Mouse (Mus musculus): ENCODE data around the gene Gm10295. TPM values are rescaled to one million over a fixed set of nuclear protein-coding genes. Genes with fewer than 3 reads are reported as not detected.

Gene Gm10295
- polyA plus RNA-seq, 1 experiment from 2014 or later = not detected

DNA sequence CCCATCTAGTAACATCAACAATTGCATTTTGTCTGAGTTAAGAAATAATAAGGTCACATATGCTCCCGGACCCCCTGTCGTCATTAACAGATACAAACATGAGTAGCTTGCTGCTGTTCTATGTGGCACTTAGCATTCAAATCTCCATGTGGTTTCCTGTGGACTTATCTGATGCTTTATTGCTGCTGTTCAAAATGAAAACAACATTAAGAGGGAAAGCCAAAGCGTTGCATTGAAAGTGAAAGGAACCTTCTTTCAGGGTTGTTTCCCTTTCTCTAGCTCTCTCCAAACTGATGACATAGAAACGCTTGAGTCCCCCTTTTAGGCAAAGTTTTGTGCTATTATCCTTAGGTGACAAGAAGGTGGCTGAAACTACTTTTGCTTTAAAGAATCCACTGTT, 48.6 kb downstream of the Gm10295 start:
- Histone ChIP-seq H3K27ac (no peak overlapping the region), H3K36me3 (replicated peaks; ENCODE audit: control insufficient read depth, insufficient read depth) (no peaks in the 10 kb centered on the region), H3K27me3 (ENCODE audit: control insufficient read depth, insufficient read depth, low read length) (no peaks in the 10 kb centered on the region), H3K9ac (no peak overlapping the region), H3K4me3 (replicated peaks; ENCODE audit: low read length) (no peak overlapping the region), H3K4me1 (replicated peaks; ENCODE audit: control insufficient read depth, insufficient read depth, low read length) (no peaks in the 10 kb centered on the region), H3K4me2 (replicated peaks) (no peak overlapping the region), H3K9me3 (ENCODE audit: control insufficient read depth, low read length) (no peaks in the 10 kb centered on the region)
- DNase-seq (ENCODE audit: low spot score) = no peak
- 80% methylated on average over 4 of the region's 4 CpGs for WGBS
- ATAC-seq (ENCODE audit: low FRiP score) = no peak

Measured in hindbrain, embryonic 14.5 days (tissue).